Mouse (Mus musculus) heart, postnatal 0 days (tissue): ENCODE measurements at regions not wholly inside any gene's neighbourhood (a gene's known extent, or its start where the extent isn't known, plus 50 kb on each side); places are given as distances from the start of the nearest gene placed in this dataset.

Source experiments
- CTCF ChIP-seq: IDR thresholded peaks from 2 replicates; pipeline ENCODE4 v1.5.1; 2016; ENCODE audit warnings: antibody characterized with exemption, control low read depth, low read depth
- EP300 ChIP-seq: IDR thresholded peaks from 2 replicates; pipeline ENCODE4 v1.6.1; 2016; ENCODE audit warnings: antibody characterized with exemption, low read depth

GRCm38 (mm10) chr12:79998339-79998738 is 114.5 kb downstream of the Zfp36l1 start:
- TF ChIP-seq CTCF (no peak), EP300 (no peak)
